Mouse (Mus musculus) gastrocnemius, postnatal 4 days (tissue): ENCODE measurements around the gene Tmem72. TPM values are rescaled to one million over a fixed set of nuclear protein-coding genes. Genes with fewer than 3 reads are reported as not detected.
A peak's percentile ranks its signal among the peaks of the same experiment; 100 is the strongest.

Experiments
- DNase-seq, 2 experiments: peaks; one replicate each; pipeline ENCODE4 v3.0.0; 2021 to 2022; ENCODE audit warnings: low spot score in 2 of 2, mixed read lengths in 2 of 2
- total RNA-seq, 2 experiments: library from RNA; stranded (reverse); gene quantifications; 2 replicates each; pipeline ENCODE4 v1.2.3; 2021

Gene Tmem72
- total RNA-seq, 2 experiments from 2014 or later = 2.3 to 6.3 TPM

GRCm38 (mm10) chr6:116682317-116682716 is 34.4 kb downstream of the Tmem72 start:
- DNase-seq = no peak

GRCm38 (mm10) chr6:116679563-116680288 is 37.0 kb downstream of the Tmem72 start:
- DNase-seq = no peak

- DNase-seq = no peak
These were observed 39.4 kb downstream of the Tmem72 start for GRCm38 (mm10) chr6:116677321-116677720.

- no peak for DNase-seq
These were observed 40.3 kb downstream of the Tmem72 start for GRCm38 (mm10) chr6:116676355-116676913.

- DNase-seq = no peak
These were observed 42.3 kb downstream of the Tmem72 start for GRCm38 (mm10) chr6:116674283-116674886.

GRCm38 (mm10) chr6:116673471-116674282 is 43.0 kb downstream of the Tmem72 start, which contains the start of gene Rassf4:
TSS of gene Rassf4 (minus strand) at chr6:116673952.
- peak; percentile 76 to 86 for DNase-seq

GRCm38 (mm10) chr6:116672349-116672748 is 44.4 kb downstream of the Tmem72 start:
- DNase-seq = no peak

GRCm38 (mm10) chr6:116671768-116672167 is 44.9 kb downstream of the Tmem72 start:
- no peak for DNase-seq

- peak in 1 of 2 experiments; percentile 48 for DNase-seq
These were observed 45.7 kb downstream of the Tmem72 start for GRCm38 (mm10) chr6:116671031-116671430.

GRCm38 (mm10) chr6:116670144-116670543 is 46.6 kb downstream of the Tmem72 start:
- no peak for DNase-seq

- no peak for DNase-seq
These were observed 47.8 kb downstream of the Tmem72 start for GRCm38 (mm10) chr6:116668682-116669470.

GRCm38 (mm10) chr6:116667382-116667781 is 49.3 kb downstream of the Tmem72 start:
- DNase-seq = no peak

- no peak for DNase-seq
These were observed 49.8 kb downstream of the Tmem72 start for GRCm38 (mm10) chr6:116666892-116667291.

- DNase-seq = no peak
These were observed 50.5 kb downstream of the Tmem72 start for GRCm38 (mm10) chr6:116666085-116666750.

- no peak for DNase-seq
These were observed 51.9 kb downstream of the Tmem72 start for GRCm38 (mm10) chr6:116664830-116665229.

- DNase-seq = no peak
These were observed 52.7 kb downstream of the Tmem72 start for GRCm38 (mm10) chr6:116664031-116664430.

GRCm38 (mm10) chr6:116663364-116663763 is 53.3 kb downstream of the Tmem72 start:
- DNase-seq = no peak

GRCm38 (mm10) chr6:116653684-116654454 is 62.8 kb downstream of the Tmem72 start:
- DNase-seq = peak in 1 of 2 experiments; percentile 53

- DNase-seq = no peak
These were observed 63.5 kb downstream of the Tmem72 start for GRCm38 (mm10) chr6:116653191-116653590.
